Mouse (Mus musculus): ENCODE data around the gene Mcf2l.

DNA sequence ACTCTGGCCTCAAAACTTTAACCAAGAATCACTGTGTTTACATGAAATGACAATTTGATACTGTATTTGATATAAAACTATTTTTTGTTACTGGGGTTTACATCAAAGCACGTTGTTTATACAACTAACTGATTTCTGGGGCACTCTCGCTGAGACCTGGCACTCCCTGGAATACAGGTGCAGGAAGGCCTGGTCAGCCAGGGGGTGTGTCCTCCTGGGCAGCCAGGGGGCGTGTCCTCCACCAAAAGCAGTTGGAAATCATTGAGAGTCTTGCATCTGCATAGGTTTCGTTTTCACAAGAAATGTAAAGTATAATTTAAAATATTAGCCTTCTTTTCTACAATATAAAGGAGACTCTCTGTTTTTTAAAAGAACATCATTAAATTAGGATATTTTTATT lies 146.0 kb downstream of the Mcf2l start:
- TF ChIP-seq POLR2A (IDR thresholded peaks at IDR 0.05; ENCODE audit: insufficient read depth, low read depth, low read length), result no peak
- TF ChIP-seq CTCF (IDR thresholded peaks at IDR 0.05; ENCODE audit: insufficient read depth, low read depth, low read length), result no peak
